Mouse (Mus musculus) forebrain, embryonic 14.5 days (tissue): ENCODE measurements around the gene Vmn1r194. TPM values are rescaled to one million over a fixed set of nuclear protein-coding genes. Genes with fewer than 3 reads are reported as not detected.
"Not testable (repeated sequence)": the region's sequence is repeated elsewhere in the genome, so short reads cannot be mapped to it uniquely, and the experiment has no call there.

ENCODE experiments used
- ATAC-seq: fragments of 200-750 bp; cut with Nextera tagmentation; 2 replicates; pipeline ENCODE4 v1.8.0; 2017; ENCODE audit warnings: mild to moderate bottlenecking, moderate library complexity
- DNase-seq: peaks from one replicate; pipeline ENCODE4 v3.0.0-alpha.2; 2015; ENCODE audit warnings: low spot score
- H3K27ac ChIP-seq: fragments of 300-500 bp; sonication (generic); 2 replicates; pipeline ENCODE4 v1.5.1; 2014; ENCODE audit warnings: low read depth, mild to moderate bottlenecking, control low read depth, low read length, moderate library complexity
- H3K27me3 ChIP-seq: fragments of 300-500 bp; sonication (generic); replicated peaks from 2 replicates; pipeline ENCODE4 v1.6.1; 2014; ENCODE audit warnings: low read length, control low read depth, mixed read lengths; ENCODE audit not compliant: control insufficient read depth, insufficient read depth
- H3K36me3 ChIP-seq: fragments of 300-500 bp; sonication (generic); 2 replicates; pipeline ENCODE4 v1.6.1; 2014; ENCODE audit warnings: low read length, control low read depth; ENCODE audit not compliant: control insufficient read depth, insufficient read depth
- H3K4me1 ChIP-seq: fragments of 300-500 bp; sonication (generic); 2 replicates; pipeline ENCODE4 v1.6.1; 2014; ENCODE audit warnings: antibody characterized with exemption, low read length, control low read depth; ENCODE audit not compliant: control insufficient read depth, insufficient read depth
- H3K4me2 ChIP-seq: fragments of 300-500 bp; sonication (generic); 2 replicates; pipeline ENCODE4 v1.6.1; 2014; ENCODE audit warnings: mild to moderate bottlenecking, control low read depth, low read length
- H3K4me3 ChIP-seq: fragments of 300-500 bp; sonication (generic); 2 replicates; pipeline ENCODE4 v1.5.1; 2014; ENCODE audit warnings: low read depth, low read length, control low read depth
- H3K9ac ChIP-seq: fragments of 300-500 bp; sonication (generic); 2 replicates; pipeline ENCODE4 v1.6.1; 2014; ENCODE audit warnings: mild to moderate bottlenecking, low read length, control low read depth, moderate library complexity
- H3K9me3 ChIP-seq: fragments of 300-500 bp; sonication (generic); replicated peaks from 2 replicates; pipeline ENCODE4 v1.6.1; 2016; ENCODE audit warnings: low read length, control low read depth, mixed read lengths; ENCODE audit not compliant: control insufficient read depth
- WGBS: fragments of 180-500 bp; shearing (Covaris S2); extraction: QIAGEN DNeasy Blood & Tissue Kit; methylation state at CpG from one replicate; pipeline ENCODE4 v1.1.7; 2014; 5-methylcytosine and 5-hydroxymethylcytosine counted together
- microRNA-seq: library from miRNA; unstranded; fragments of <30 nt; microRNA quantifications from one replicate; pipeline ENCODE4, GENCODE M21; 2016
- polyA plus RNA-seq: library from polyadenylated mRNA; unstranded; fragments of >200 nt; fragmentation: Nextera tagmentation; extraction: Ambion mirVana; gene quantifications from 2 replicates; pipeline ENCODE4 v1.2.1, GENCODE M21; 2014

Vmn1r194 gene
- not detected in 2 replicates for polyA plus RNA-seq

GRCm38 (mm10) chr13:22243915-22244314, at the start of gene Vmn1r194:
Gene Vmn1r194, plus strand, starts transcription at chr13:22244215.
- no peaks in the 10 kb centered on the region for H3K4me1 ChIP-seq
- no peaks in the 10 kb centered on the region for H3K27me3 ChIP-seq
- H3K4me2 ChIP-seq = no peak within 1 kb of the TSS
- H3K36me3 ChIP-seq = no peaks in the 10 kb centered on the region
- no peaks in the 10 kb centered on the region for H3K9me3 ChIP-seq
- 46% methylated on average over 1 of the region's 1 CpGs for WGBS
- no peak within 1 kb of the TSS for H3K27ac ChIP-seq
- H3K4me3 ChIP-seq = no peak within 1 kb of the TSS
- ATAC-seq = no peak
- DNase-seq = no peak
- H3K9ac ChIP-seq = no peak within 1 kb of the TSS

- H3K27ac ChIP-seq, DNase-seq, H3K36me3 ChIP-seq, H3K4me3 ChIP-seq, H3K9me3 ChIP-seq, ATAC-seq, H3K27me3 ChIP-seq, H3K9ac ChIP-seq, H3K4me2 ChIP-seq, H3K4me1 ChIP-seq: not testable (repeated sequence)
- 83% methylated on average over 1 of the region's 1 CpGs for WGBS
Observed at GRCm38 (mm10) chr13:22223060-22223459, 21.0 kb upstream of the Vmn1r194 start, which contains the start of gene Vmn1r193. Gene Vmn1r193, minus strand, starts transcription at chr13:22223160.

- not testable (repeated sequence) for H3K36me3 ChIP-seq, ATAC-seq, H3K4me2 ChIP-seq, H3K9me3 ChIP-seq, H3K27ac ChIP-seq, H3K4me3 ChIP-seq, DNase-seq, H3K4me1 ChIP-seq, H3K27me3 ChIP-seq, H3K9ac ChIP-seq
- 88% methylated on average over 1 of the region's 1 CpGs for WGBS
Observed at GRCm38 (mm10) chr13:22270222-22270621, 26.2 kb downstream of the Vmn1r194 start, which contains the start of gene Vmn1r195. Gene Vmn1r195, plus strand, starts transcription at chr13:22270522.

- Histone ChIP-seq H3K36me3 (no peaks in the 10 kb centered on the region), H3K9ac (no peak overlapping the region), H3K27me3 (no peaks in the 10 kb centered on the region), H3K9me3 (no peaks in the 10 kb centered on the region), H3K4me3 (no peak overlapping the region), H3K4me2 (no peak overlapping the region), H3K27ac (no peak overlapping the region), H3K4me1 (no peaks in the 10 kb centered on the region)
- ATAC-seq = no peak
- 48% methylated on average over 2 of the region's 2 CpGs for WGBS
- DNase-seq = no peak
Observed at GRCm38 (mm10) chr13:22271721-22272120, 27.7 kb downstream of the Vmn1r194 start.

- WGBS = 74% methylated on average over 2 of the region's 2 CpGs
- Histone ChIP-seq H3K9me3 (no peaks in the 10 kb centered on the region), H3K4me3 (no peak overlapping the region), H3K27me3 (no peaks in the 10 kb centered on the region), H3K4me1 (no peaks in the 10 kb centered on the region), H3K36me3 (no peaks in the 10 kb centered on the region), H3K4me2 (no peak overlapping the region), H3K9ac (no peak overlapping the region), H3K27ac (no peak overlapping the region)
- ATAC-seq (no peak), DNase-seq (peak; percentile 6)
Observed at GRCm38 (mm10) chr13:22284578-22284977, 40.6 kb downstream of the Vmn1r194 start.

GRCm38 (mm10) chr13:22289620-22290019, 45.6 kb downstream of the Vmn1r194 start, which contains the start of gene Vmn1r196:
Gene Vmn1r196, plus strand, starts transcription at chr13:22289920.
- Histone ChIP-seq H3K9me3 (no peaks in the 10 kb centered on the region), H3K36me3 (no peaks in the 10 kb centered on the region), H3K27ac (no peak within 1 kb of the TSS), H3K27me3 (no peaks in the 10 kb centered on the region), H3K4me1 (no peaks in the 10 kb centered on the region), H3K9ac (no peak within 1 kb of the TSS), H3K4me2 (no peak within 1 kb of the TSS), H3K4me3 (no peak within 1 kb of the TSS)
- ATAC-seq (no peak), DNase-seq (no peak)
- WGBS = 66% methylated on average over 2 of the region's 2 CpGs

Small RNA genes within 50 kb of the gene (microRNA-seq; reads per million reads assigned to microRNA genes)
- gene Gm23282 = not detected
- not detected for gene Gm25084

Other genes starting within 250 kb of the Vmn1r194 start
- gene Prss16, start 234.5 kb upstream of the Vmn1r194 start, polyA plus RNA-seq = 0.10 TPM in 1 of 2 replicates, not detected in the other
- 4.8 and 8.3 TPM in 2 replicates for gene Hist1h2ah, start 208.6 kb upstream of the Vmn1r194 start, polyA plus RNA-seq
- 2.5 and 3.5 TPM in 2 replicates for gene Hist1h2bk, start 208.3 kb upstream of the Vmn1r194 start, polyA plus RNA-seq
- 14.0 and 18.0 TPM in 2 replicates for gene Hist1h4i, start 202.9 kb upstream of the Vmn1r194 start, polyA plus RNA-seq
- 20.4 and 37.4 TPM in 2 replicates for gene Hist1h2ag, start 201.3 kb upstream of the Vmn1r194 start, polyA plus RNA-seq
- 3.0 and 7.0 TPM in 2 replicates for gene Hist1h2bj, start 201.0 kb upstream of the Vmn1r194 start, polyA plus RNA-seq
- gene Vmn1r188, start 159.8 kb upstream of the Vmn1r194 start, polyA plus RNA-seq = not detected in 2 replicates
- gene Vmn1r189, start 138.4 kb upstream of the Vmn1r194 start, polyA plus RNA-seq = not detected in 2 replicates
- gene Vmn1r191, start 60.2 kb upstream of the Vmn1r194 start, polyA plus RNA-seq = not detected in 2 replicates
- not detected in 2 replicates for gene Vmn1r192, start 53.1 kb upstream of the Vmn1r194 start, polyA plus RNA-seq
- not detected in 2 replicates for gene Vmn1r193, start 21.1 kb upstream of the Vmn1r194 start, polyA plus RNA-seq
- gene Vmn1r195, start 26.3 kb downstream of the Vmn1r194 start, polyA plus RNA-seq = not detected in 2 replicates
- gene Vmn1r196, start 45.7 kb downstream of the Vmn1r194 start, polyA plus RNA-seq = not detected in 2 replicates
- gene Vmn1r197, start 80.4 kb downstream of the Vmn1r194 start, polyA plus RNA-seq = not detected in 2 replicates
- gene Vmn1r198, start 106.1 kb downstream of the Vmn1r194 start, polyA plus RNA-seq = not detected in 2 replicates
- gene Vmn1r199, start 135.6 kb downstream of the Vmn1r194 start, polyA plus RNA-seq = not detected in 2 replicates
- not detected in 2 replicates for gene Vmn1r200, start 146.2 kb downstream of the Vmn1r194 start, polyA plus RNA-seq
- not detected in 2 replicates for gene Vmn1r201, start 227.7 kb downstream of the Vmn1r194 start, polyA plus RNA-seq